Mouse (Mus musculus) left cerebral cortex, postnatal 10 days (tissue): ENCODE results near the gene Ints1. TPM values are rescaled to one million over a fixed set of nuclear protein-coding genes. Genes with fewer than 3 reads are reported as not detected.

Experiments used
- DNase-seq, 2 experiments: peaks; one replicate each; pipeline ENCODE4 v3.0.0; 2021 to 2022; ENCODE audit warnings: low spot score in 2 of 2, mixed read lengths in 1 of 2; ENCODE audit errors: extremely low spot score in 1 of 2
- intact Hi-C: fragments of 180-260 bp; cut with DNase I; formaldehyde crosslinking; loops from one replicate; pipeline ENCODE4 v1.15.1; 2025
- total RNA-seq, 2 experiments: library from RNA; stranded (reverse); gene quantifications; 2 replicates each; pipeline ENCODE4 v1.2.3; 2021

Ints1 gene
- 100 to 1,000 TPM in 1 of 2 experiments, 10 to 100 TPM in 1; 93.4 to 106 TPM for total RNA-seq

DNA sequence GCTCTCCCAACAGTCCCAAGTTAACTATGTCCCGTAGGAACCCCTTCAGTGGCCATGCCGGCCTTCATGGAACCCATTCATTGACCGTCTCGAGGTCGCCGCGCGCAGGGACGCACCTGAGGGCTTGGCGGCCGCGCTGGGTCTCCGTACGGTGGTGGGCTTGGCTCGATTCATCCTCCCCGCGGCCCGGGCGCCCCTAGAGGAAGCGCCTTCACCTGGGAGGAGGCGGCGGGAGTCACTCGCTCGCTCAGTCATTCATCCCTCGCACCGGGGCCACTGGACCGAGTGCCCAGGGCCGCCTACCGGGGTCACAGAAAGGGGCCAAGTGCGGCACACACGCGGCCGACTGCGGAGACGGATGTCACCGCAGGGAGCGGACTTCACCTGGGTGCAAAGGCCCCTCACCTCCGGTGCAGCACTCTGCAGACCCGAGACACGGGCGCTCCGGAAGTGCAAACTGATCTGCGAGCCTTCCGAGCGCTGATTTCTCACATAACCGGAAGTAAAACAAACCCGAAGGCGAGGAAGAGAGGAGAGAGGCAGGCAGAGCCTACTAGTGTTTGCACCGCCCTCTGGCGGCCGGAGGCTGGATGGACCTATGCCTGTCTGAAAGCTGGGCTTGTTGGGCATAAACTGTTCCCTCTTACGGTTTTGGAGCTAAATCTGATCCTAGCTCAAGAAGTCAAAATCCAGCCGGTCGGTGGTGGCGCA lies at the start of gene Ints1:
TSS of gene Ints1 (minus strand) at position 459 of the 711 bp plus-strand sequence.
- intact Hi-C loops = no loop called here
- DNase-seq = peak; percentile 96

DNA sequence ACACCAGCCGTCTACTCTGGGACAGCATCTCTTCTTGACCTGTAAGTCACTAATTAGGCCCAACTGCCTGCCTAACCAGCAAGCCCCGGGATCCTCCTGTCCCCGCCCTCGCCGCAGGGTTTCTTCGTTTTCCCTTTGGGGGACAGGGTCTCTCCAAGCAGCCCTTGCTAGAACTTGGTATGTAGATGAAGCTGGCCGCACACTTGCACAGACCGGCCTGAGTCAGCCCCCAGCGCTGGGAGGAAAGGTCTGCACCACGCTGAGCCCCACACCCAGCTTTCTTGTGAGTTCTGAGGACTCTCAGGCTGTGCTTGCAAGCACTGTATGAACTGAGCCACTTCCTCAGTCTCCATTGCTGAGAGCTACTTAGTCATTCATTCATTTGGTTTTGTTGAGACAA lies 49.1 kb upstream of the Ints1 start:
- intact Hi-C loops = no loop called here
- DNase-seq = no peak

DNA sequence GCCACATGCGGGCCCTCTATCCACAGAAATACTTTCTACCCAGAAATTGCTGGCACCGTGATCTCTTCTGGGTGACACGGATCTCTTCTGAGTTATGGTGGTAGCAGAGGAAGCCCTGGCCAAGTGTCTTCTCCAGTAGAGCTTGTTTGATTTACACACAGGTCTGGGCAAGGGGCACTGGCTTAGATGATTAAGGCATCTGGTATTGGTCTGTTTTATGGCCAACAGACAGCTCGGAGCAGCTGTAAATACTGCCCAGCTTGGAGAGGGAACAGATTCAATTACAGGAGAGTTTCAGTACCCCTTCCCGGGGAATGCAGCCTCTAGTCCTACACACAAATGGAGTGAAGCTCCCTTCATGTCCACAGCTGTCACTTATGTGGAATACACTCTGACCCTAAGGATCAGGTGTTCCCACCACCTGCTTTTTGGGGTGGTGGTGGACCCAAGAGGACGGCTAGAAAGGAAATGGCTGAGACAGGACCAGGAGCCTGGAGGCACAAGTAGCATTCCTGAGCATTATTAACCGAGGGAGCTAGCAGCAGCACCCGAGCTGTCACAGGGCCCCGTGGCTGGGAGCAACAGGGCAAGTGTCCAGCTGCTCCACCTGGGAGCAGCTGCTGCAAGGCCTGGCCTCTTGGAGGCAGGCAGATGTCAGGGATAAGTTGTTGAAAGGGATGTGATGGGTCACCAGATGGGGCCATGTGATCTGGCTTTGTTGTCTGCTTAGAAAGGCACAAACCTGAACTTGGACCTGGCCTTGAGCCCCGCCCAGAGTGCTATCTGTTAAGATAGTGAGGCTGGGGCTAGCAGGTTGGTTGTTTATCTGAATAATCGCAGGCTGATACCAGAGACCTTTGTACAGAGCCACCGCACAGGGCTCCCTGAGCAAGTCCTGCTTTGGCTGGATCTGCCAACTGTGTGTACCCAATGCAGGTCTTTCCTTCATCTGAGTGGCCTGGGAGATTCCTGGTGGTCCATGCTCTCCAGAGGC lies 46.3 kb upstream of the Ints1 start:
- DNase-seq = no peak
- intact Hi-C loops = no loop called here

DNA sequence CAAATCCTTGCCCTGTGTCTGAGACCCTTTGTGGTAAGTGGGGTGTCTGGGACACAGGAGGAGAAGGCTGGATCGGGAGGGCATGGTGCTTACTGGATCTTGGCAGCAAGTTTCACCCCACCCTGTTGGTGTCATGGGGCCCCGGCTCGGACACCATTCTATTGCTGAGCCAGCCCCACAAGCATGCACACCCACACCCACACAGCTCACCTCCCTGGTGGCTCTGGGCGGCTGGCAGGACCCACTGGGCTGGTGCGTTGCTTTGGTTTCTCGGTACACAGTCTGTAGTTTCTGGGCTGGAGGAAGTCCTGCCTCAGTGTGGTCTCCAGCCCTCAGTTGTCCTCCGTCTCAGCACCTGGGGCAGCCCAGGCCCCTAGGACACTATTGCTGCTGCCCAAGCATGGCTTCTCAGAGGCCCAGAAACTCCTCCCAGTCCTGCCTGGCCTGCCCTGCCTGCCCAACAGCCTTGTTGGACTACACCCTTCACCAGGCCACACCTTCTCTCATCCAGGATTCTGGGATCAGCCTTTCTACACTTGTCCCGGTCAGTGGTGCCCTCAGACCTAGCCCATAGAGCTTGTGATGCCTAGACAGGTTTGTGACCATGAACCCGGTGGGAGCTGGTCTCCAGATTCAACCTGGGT lies 44.2 kb upstream of the Ints1 start, which contains the start of gene Tmem184a:
TSS of gene Tmem184a (minus strand) at position 380 of the 644 bp plus-strand sequence.
- no peak for DNase-seq
- intact Hi-C loops = no loop called here

DNA sequence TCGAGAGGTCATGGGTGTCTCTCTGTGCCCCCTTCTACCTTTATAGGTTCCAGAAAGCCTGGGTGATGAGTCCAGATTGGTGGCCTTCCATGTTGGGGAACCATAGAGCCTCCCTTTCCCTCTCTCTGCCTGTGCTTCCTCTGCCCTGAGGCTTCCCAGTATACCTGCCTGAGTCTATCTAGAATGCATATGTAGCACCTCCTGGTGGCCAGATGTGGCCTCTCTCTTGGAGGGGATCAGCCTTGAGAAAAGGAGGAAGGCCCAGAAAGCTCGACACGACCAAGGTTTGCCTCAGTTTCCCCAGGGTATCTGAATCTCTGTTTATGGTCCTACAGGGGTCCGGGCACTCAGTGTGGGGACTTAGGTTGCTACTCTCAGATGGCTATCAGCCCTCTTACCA lies 43.3 kb upstream of the Ints1 start:
- intact Hi-C loops = no loop called here
- DNase-seq = no peak

DNA sequence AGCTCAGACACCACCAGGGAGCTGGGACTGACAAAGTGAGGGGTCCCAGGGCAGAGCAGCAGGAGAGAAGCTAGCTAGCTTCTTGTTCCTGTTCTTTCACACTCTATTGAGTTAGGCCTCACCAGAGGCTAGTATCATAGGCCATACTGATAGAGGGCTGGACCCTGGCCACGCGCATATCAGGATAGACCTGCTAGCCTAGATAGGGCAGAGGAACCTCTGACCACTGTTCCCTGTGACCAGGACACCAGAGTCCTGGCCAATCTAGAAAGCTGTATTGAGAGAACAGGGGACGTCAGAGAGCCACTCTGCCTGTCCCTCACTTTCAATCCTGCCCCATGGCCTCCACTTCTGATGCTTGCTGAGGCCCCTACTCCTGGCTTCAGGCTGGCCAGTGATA lies 42.6 kb upstream of the Ints1 start:
- DNase-seq = no peak
- intact Hi-C loops = no loop called here

DNA sequence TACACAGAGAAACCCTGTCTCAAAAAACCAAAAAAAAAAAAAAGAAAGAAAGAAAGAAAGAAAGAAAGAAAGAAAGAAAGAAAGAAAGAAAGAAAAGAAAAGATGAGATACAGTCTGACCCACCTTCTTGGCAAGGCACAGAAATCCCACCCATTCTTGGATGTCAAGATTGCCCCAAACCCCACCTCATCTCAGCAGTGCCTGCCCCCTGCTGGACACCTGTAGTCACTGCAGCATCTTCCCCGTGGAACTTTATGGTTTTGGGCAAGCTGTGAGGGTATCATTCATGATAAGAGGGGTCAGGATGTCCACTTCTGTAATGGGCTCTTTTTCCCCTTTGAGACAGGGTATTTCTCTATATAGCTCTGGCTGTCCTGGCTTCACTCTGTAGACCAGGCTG lies 41.8 kb upstream of the Ints1 start:
- no peak for DNase-seq
- intact Hi-C loops = no loop called here

DNA sequence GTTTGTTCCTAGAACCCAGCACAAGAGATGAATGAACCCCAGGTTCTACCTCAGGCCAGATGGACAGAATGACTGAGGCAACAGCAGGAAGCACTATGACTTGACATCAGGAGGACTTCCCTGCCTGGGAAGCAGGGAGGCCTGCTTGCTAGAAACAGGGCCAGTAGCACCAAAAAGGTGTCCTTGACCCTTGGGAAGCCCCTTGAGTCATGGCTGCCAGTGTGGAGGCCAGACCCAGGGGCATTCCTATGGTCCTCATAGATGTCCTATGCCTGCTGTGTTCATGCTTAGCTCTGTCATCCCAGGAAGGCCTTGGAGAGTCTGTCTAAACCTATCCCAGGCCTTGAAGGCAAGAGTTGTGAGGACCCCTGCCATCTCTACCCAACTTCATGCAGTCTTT lies 41.0 kb upstream of the Ints1 start:
- DNase-seq = no peak
- intact Hi-C loops = no loop called here

DNA sequence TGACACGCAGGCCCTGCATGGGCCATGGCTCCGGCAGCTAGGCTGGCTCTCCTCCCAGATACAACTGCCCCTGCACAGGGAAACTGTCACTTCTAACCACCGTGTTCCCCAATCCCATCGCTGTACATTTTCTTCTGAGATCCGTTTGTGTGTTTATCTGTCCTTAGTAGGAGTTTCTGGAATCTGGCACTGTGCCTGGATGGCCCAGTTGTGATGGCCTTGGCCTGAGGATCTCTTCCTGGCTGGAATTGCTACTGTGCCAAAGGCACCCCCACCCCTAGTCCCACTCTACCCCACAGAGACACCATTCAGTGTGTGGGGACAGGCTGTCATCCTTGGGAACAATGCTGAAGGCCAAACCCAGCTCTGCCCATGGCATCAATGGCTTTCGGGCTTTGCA lies 40.5 kb upstream of the Ints1 start:
- intact Hi-C loops = no loop called here
- DNase-seq = no peak

DNA sequence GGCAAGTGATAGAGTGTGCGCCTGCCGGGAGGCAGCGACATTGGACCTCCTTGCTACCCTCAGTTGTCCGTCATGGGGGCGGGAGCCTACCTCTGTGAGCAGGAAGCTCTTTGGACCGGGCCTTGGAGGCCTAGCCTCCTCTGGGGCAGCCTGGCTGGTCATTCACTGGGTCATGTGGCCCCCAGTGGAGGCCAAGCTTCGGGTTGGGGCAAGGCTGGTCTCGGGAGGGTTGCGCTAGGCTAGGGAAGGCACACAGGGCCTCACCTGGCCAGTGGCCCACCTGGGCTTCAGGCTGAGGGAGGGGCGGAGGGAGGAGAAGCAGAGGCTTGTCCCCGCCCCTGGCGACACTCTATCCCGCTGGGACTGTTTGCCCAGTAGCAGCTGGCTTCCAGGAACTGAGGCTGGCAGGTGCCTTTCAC lies 38.5 kb upstream of the Ints1 start:
- DNase-seq = no peak
- intact Hi-C loops = no loop called here

DNA sequence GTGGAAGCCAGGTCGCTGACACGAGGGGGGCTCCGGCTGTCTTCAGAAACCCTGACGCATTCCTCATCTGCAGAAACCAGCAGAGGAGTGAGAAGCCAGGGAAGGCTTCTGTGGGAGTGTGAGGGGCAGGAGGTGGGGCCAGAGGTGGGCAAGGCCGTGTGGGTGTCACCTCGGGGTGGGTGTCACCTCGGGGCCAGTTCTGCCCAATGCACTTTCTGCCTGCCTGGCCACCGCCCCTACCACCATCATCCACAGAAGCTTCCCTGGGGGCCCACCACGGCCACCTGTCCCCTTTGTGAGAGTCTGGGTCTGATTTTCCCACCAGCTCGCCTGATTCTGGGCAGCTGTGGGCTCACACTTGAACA lies 37.6 kb upstream of the Ints1 start:
- intact Hi-C loops = no loop called here

DNA sequence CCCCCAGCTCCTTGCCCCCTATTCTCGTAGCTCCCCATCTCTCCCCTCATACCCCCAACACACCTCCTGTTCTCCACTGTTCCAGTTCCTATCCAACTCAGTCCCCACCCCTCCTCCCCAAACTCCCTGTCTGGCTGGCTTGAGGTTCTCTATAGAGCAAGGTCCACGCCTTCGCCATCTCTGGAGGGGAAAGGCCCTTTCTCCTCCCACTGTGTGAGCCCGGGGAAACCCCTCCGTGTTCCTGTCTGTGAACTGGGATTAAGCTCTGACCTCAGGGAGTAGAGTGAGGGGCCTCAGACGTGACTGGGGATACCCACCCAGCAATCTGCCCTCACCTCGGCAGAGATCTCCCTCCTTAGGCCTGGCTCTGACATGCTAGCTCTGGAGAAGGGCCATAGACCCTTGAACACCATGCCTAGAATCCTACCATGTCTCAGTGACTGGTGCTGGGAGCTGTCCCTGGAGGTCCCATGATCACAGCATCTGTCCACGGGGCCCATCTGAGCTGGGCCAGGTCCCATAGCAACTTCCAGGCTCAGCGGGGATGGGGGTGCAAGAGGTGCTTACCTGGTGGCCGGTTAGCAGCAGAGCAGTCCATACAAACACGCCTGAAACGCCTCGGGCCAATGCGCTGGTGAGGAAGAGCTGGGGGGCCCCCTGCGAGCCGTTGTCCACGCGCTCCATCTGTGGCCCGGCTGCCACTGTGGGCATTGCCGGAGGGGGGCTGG lies 37.1 kb upstream of the Ints1 start:
- no peak for DNase-seq
- intact Hi-C loops = no loop called here

More for the DNA sequence above, 37.6 kb upstream of the Ints1 start:
- DNase-seq = no peak

DNA sequence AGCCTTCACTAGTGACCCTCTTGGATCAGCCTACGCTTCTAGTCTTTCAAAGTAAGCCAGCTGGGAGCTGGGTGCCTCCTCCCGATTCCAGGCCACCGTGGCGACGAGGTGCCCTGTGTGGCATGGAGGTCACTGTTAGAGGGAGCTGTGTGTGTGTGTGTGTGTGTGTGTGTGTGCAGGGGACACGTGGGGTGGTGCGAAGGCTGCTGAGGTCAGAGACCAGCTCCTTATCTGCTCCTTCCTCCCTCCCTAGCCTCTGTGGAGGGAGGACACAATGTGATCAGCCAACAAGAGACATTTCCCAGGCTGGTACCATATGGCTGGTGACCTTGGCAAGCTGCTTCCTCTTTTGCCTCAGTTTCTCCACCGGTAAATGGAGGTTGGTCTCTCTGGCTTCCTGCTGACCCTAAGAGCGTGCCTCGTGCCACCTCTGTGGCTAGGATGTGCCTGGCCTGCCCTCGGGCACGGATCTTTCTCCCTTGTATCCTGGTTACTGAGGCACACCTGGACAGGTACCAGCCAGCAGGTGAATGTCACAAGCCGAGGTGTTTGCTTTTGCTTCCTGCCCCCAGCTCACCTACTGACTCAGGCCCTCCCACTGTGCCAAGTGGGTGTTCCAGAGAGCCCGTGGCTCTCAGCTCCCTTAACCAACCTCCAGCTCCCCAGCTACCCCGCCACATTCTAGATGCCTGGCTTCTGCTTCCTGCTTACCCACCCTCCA lies 36.4 kb upstream of the Ints1 start:
- DNase-seq = peak in 1 of 2 experiments; percentile 16
- intact Hi-C loops = no loop called here

DNA sequence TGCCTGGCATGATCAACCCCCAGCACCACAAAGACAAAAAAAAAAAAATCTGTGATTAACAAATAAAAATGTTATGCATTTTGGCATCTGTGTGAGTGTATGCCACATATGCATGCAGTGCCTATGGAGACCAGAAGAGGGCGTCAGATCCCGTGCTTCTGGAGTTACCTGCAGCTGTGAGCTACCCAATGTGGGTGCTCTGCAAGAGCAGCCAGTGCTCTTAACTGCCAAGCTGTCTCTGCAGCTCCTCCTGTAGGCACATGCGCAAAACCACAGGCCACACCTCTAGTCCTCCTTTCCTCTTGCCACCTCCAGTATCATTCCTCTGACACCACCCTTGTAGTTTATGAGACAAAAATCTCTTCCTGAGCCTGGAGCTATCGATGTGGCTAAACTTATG lies 33.9 kb upstream of the Ints1 start:
- DNase-seq = peak in 1 of 2 experiments; percentile 18
- intact Hi-C loops = no loop called here

DNA sequence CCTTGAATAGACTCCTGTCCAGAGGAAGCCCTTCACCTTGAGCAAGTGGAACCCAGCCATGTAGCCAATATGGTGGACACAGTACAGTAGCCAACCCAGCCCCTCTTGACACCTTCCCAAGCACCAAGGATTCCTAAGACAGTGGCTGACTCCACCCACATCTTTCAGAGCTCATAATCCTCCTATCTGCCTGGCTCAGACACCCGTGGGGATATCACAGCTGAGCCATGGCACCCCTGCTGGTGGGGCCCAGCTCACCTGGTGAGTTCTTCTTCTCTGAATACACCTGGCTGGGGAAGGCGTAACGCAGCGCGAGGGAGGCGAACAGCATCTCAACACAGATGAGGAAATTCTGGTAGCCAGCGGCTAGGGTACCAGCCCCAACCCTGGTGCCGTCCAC lies 30.4 kb upstream of the Ints1 start:
- intact Hi-C loops = no loop called here
- DNase-seq = no peak

DNA sequence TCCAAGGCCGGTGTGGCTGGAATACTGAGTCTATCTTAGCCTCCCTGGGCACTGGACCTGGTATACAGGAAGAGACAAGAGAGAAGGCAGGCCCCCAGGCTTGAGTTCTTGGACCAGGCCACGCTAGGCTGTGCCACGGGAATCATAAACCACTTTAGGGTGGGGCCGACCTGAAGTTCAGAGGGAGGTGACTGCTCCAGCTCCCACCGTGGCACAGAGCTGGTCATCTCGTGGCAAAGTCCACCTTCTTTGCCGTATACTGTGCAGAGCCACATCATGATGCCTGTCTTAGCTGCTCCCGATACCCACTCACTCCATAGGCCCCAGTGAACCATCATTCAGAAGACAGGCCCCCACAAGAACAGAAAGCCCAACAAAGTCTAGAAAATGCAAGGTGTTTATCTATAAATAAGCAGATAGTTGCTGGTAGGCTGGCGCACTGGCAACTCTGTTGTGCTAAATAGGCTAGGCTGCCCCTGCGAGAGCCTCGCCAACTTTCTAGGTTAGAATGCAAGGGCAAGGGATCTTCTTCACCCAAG lies 29.2 kb upstream of the Ints1 start:
- no peak for DNase-seq
- intact Hi-C loops = no loop called here

DNA sequence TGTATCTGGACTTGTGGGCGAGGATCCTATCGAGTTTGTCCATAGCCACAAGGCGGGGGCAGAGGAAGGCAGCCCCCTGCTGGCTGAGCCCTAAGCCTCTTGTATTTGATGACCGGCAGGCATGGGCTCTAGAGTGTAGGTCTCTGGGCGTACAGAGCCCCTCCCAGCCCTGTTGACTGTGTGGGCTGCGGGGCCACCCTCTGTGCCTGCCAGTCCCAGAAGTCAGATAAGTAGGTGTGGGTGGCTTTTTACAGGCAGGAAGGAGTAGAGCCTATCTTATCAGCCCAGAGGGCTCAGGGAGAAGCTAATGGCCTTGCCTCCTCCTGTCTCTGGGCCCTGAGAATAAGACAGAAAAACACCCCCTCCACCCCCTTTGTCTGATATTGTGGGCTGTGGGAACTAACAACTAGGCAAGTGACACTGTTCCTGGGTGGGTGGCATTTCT lies 28.7 kb upstream of the Ints1 start:
- intact Hi-C loops = no loop called here
- no peak for DNase-seq

DNA sequence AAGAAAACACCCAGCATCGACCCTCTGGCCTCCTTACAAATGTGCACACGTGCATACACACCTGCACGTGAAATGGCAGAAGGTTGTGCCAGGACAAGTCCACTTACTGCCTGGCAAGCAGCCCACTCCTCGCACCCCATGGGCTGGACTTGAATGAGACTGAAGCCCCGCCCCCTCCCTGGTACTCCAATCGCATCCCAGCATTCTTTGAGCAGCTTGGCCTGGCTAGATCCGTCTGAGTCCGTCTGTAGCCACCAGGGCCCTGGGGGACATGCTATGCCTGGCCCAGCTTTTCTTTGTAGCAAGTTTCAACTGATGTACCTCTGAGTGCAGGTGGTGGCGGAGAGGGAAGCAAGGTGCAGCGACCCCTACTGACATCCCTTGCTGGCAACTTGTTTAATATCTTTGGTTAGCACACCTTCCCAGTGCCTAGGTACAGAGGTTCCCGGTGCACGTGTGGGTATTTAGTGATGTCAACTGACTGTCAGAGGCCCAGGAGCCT lies 28.2 kb upstream of the Ints1 start:
- intact Hi-C loops = no loop called here
- peak in 1 of 2 experiments; percentile 81 for DNase-seq
